Mouse (Mus musculus) small intestine, adult 2 months (tissue): ENCODE data around the gene Rps15.

ENCODE experiments used
- CTCF ChIP-seq: fragments of 200-500 bp; IDR thresholded peaks from 2 replicates; pipeline ENCODE4 v1.5.1; 2012; ENCODE audit warnings: low read depth, mild to moderate bottlenecking, control low read depth, inconsistent platforms, low read length, moderate library complexity, mixed read lengths; ENCODE audit not compliant: insufficient replicate concordance, insufficient read length; ENCODE audit errors: extremely low read depth
- POLR2A ChIP-seq: fragments of 200-500 bp; IDR thresholded peaks from 2 replicates; pipeline ENCODE4 v1.6.1; 2012; ENCODE audit warnings: low read depth, mild to moderate bottlenecking, control low read depth, inconsistent platforms, low read length, moderate library complexity

DNA sequence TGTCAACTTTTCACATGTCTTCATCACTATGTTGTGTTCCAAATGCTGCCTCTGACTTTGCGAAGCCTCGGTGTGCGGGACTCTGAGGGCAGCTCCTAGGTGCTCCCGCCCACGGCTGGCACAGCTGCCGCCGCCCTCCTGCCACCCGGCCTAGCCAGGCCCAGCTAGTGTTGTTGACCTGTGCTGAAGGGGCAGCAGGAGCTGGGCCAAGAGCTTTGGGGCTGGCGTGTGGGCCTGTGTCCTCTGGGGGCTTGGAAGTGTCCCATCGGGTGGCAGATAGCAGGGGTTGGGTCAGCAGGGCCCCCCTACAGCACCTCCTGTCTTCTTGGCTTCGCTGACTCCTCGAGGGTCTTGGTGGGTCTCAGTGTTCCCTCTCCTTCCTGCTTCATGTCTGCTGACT, 13.0 kb upstream of the Rps15 start:
- no peak for TF ChIP-seq POLR2A
- no peak for TF ChIP-seq CTCF
